Mouse (Mus musculus) embryonic facial prominence, embryonic 14.5 days (tissue): ENCODE data around the gene Csde1. TPM values are rescaled to one million over a fixed set of nuclear protein-coding genes. Genes with fewer than 3 reads are reported as not detected.

Source experiments
- ATAC-seq: fragments of 200-750 bp; cut with Nextera tagmentation; 2 replicates; pipeline ENCODE4 v1.8.0; 2017; ENCODE audit warnings: low read depth, moderate number of reproducible peaks, moderate TSS enrichment
- DNase-seq: peaks from one replicate; pipeline ENCODE4 v3.0.0-alpha.2; 2015; ENCODE audit warnings: low spot score
- H3K27ac ChIP-seq: fragments of 300-500 bp; sonication (generic); replicated peaks from 2 replicates; pipeline ENCODE4 v1.5.1; 2014; ENCODE audit warnings: low read depth, mild to moderate bottlenecking, low read length, moderate library complexity
- H3K27me3 ChIP-seq: fragments of 300-500 bp; sonication (generic); replicated peaks from 2 replicates; pipeline ENCODE4 v1.6.1; 2014; ENCODE audit warnings: low read length; ENCODE audit not compliant: control insufficient read depth, insufficient read depth
- H3K36me3 ChIP-seq: fragments of 300-500 bp; sonication (generic); 2 replicates; pipeline ENCODE4 v1.6.1; 2014; ENCODE audit warnings: low read length, mixed read lengths; ENCODE audit not compliant: control insufficient read depth, insufficient read depth
- H3K4me1 ChIP-seq: fragments of 300-500 bp; sonication (generic); 2 replicates; pipeline ENCODE4 v1.6.1; 2014; ENCODE audit warnings: antibody characterized with exemption, low read length; ENCODE audit not compliant: control insufficient read depth, insufficient read depth
- H3K4me2 ChIP-seq: fragments of 300-500 bp; sonication (generic); 2 replicates; pipeline ENCODE4 v1.6.1; 2014; ENCODE audit warnings: low read depth, mild to moderate bottlenecking, low read length, moderate library complexity, mixed read lengths
- H3K4me3 ChIP-seq: fragments of 300-500 bp; sonication (generic); 2 replicates; pipeline ENCODE4 v1.5.1; 2014; ENCODE audit warnings: low read depth, mild to moderate bottlenecking, low read length
- H3K9ac ChIP-seq: fragments of 300-500 bp; sonication (generic); 2 replicates; pipeline ENCODE4 v1.6.1; 2014; ENCODE audit warnings: low read depth, mild to moderate bottlenecking, low read length, moderate library complexity, mixed read lengths
- H3K9me3 ChIP-seq: fragments of 300-500 bp; sonication (generic); 2 replicates; pipeline ENCODE4 v1.6.1; 2016; ENCODE audit warnings: low read length; ENCODE audit not compliant: control insufficient read depth
- WGBS: fragments of 180-500 bp; shearing (Covaris S2); extraction: QIAGEN DNeasy Blood & Tissue Kit; methylation state at CpG from one replicate; pipeline ENCODE4 v1.1.7; 2014; 5-methylcytosine and 5-hydroxymethylcytosine counted together
- polyA plus RNA-seq: library from polyadenylated mRNA; unstranded; fragments of >200 nt; fragmentation: Nextera tagmentation; extraction: Ambion mirVana; gene quantifications from 2 replicates; pipeline ENCODE4 v1.2.1, GENCODE M21; 2014

Gene Csde1
- polyA plus RNA-seq, 1 experiment from 2014 or later: 335 TPM

DNA sequence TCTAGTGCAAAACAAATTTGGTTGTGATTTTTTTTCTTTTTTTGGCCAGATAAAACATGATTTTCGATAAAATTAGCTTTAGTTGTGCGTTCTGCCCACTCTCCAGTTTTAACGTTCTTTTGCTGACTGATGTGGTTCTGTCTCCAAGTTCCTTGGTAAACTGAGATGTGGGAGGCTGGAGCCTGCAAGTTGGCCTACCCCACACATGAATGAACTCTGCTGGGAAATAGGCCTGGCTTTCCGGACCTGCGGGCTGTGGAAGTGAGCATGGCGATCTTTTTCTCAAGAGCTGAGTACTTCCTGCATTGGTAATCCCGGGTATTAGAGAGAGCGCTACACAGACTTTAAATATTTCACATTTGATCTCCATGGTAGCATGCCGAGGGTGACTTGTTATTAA, 55.6 kb downstream of the Csde1 start:
- no peak for ATAC-seq
- H3K9me3 ChIP-seq: no peaks in the 10 kb centered on the region
- H3K36me3 ChIP-seq: no peaks in the 10 kb centered on the region
- no peak overlapping the region for H3K4me2 ChIP-seq
- no peaks in the 10 kb centered on the region for H3K4me1 ChIP-seq
- no peak overlapping the region for H3K4me3 ChIP-seq
- no peaks in the 10 kb centered on the region for H3K27me3 ChIP-seq
- H3K27ac ChIP-seq: no peak overlapping the region
- 82% methylated on average over 9 of the region's 9 CpGs for WGBS
- DNase-seq: no peak
- no peak overlapping the region for H3K9ac ChIP-seq

DNA sequence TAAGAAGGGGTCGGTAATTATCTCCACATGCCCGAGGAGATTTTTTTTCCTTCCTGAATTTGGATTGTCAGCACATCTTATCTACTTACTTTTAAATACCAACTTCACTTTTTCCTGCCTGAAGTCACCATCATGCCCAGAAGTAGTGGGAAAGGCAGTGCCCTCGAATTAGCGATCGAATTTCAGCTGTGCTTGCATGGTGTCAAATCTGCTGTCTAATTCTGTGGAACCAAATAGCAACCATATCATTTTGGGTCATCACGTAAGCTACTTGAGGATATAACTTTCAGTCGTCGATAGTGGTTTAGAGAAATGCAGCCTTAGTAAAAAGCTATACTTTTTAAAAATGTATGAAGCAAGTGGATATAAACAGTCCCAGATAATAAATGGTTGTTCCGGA, 56.2 kb downstream of the Csde1 start:
- ATAC-seq: no peak

DNA sequence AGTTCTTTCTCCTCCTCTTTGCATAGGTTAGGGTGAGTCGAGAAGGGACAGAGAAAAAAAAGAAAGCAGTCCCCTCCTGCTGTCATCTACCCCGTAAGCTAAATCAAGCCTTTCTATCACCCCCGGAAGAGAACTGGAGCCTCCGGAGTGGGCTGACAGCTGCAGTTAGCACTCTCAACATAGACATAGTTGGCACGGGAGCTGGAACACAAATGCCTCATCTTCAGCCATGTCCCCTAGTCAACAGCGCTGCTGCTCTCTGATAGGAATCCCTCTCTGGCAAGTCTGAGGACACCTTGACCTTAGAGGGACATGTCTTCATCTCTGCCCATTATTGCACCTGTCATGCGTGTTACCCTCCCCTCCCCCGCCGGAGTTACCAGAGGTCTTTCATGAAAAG, 59.1 kb downstream of the Csde1 start:
- Histone ChIP-seq H3K4me1 (no peaks in the 10 kb centered on the region), H3K36me3 (no peaks in the 10 kb centered on the region), H3K27me3 (no peaks in the 10 kb centered on the region), H3K4me3 (no peak overlapping the region), H3K9me3 (no peaks in the 10 kb centered on the region), H3K4me2 (no peak overlapping the region), H3K27ac (no peak overlapping the region), H3K9ac (no peak overlapping the region)
- no peak for ATAC-seq
- WGBS: 87% methylated on average over 8 of the region's 9 CpGs
- no peak for DNase-seq

More for the DNA sequence above, 56.2 kb downstream of the Csde1 start:
- Histone ChIP-seq H3K4me3 (no peak overlapping the region), H3K4me1 (no peaks in the 10 kb centered on the region), H3K27ac (no peak overlapping the region), H3K36me3 (no peaks in the 10 kb centered on the region), H3K9me3 (no peaks in the 10 kb centered on the region), H3K27me3 (no peaks in the 10 kb centered on the region), H3K4me2 (no peak overlapping the region), H3K9ac (no peak overlapping the region)
- WGBS: 84% methylated on average over 9 of the region's 9 CpGs
- DNase-seq: no peak

DNA sequence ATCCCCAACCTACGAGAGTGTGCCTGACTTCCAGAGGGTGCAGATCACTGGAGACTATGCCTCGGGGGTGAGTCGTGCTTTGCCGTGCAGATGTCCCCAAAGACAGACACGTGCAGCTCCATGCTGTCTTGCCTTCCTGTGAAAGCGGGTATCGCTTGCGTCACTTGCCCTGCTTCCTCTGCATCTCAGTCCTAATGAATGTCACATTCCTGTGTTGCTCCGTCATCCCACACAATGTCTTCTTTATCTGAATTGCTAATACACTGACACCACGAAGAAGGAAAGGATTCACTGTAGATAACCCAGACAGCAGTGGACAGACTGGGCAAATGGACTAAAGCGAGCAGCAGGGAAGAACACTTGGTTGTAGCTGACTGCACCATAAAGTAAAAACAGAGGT, 60.8 kb downstream of the Csde1 start:
- no peak for ATAC-seq
- no peak for DNase-seq
- Histone ChIP-seq H3K4me2 (no peak overlapping the region), H3K36me3 (no peaks in the 10 kb centered on the region), H3K9me3 (no peaks in the 10 kb centered on the region), H3K9ac (no peak overlapping the region), H3K27ac (no peak overlapping the region), H3K4me3 (no peak overlapping the region), H3K27me3 (no peaks in the 10 kb centered on the region), H3K4me1 (no peaks in the 10 kb centered on the region)
- WGBS: 49% methylated on average over 11 of the region's 11 CpGs

DNA sequence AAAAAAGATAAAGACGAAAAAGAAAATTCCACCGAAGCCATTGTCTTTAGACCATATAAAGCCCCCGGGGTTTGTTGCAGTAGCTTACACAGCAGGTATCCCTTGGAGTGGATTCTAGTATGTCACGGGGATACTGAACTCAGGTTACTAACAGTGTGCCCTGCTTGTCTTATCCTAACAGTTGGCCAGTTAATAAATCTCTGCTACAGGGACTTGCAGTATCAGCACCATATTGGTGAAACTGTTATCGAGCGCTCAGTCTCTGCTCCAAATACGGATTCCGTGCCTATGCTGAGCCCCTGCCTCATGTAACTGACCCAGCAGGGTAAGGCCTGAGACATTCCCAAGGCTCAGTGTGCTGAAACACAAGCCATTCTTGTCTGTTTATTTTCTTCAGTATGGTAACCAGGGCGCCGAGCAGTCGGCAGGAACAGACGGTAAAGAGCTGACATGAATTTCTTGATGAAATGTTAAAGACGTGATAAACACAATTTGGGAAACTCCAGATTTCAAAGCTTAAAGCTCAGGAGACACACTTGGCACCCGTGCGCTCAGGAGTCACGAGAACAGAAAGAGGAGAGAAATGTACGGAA, 61.7 kb downstream of the Csde1 start:
- ATAC-seq (no peak), DNase-seq (no peak)
- WGBS: 78% methylated on average over 17 of the region's 17 CpGs
- H3K27ac ChIP-seq: no peak overlapping the region
- no peaks in the 10 kb centered on the region for H3K4me1 ChIP-seq
- no peak overlapping the region for H3K4me3 ChIP-seq
- H3K36me3 ChIP-seq: no peaks in the 10 kb centered on the region
- H3K9me3 ChIP-seq: no peaks in the 10 kb centered on the region
- H3K9ac ChIP-seq: no peak overlapping the region
- H3K27me3 ChIP-seq: no peaks in the 10 kb centered on the region
- H3K4me2 ChIP-seq: no peak overlapping the region

DNA sequence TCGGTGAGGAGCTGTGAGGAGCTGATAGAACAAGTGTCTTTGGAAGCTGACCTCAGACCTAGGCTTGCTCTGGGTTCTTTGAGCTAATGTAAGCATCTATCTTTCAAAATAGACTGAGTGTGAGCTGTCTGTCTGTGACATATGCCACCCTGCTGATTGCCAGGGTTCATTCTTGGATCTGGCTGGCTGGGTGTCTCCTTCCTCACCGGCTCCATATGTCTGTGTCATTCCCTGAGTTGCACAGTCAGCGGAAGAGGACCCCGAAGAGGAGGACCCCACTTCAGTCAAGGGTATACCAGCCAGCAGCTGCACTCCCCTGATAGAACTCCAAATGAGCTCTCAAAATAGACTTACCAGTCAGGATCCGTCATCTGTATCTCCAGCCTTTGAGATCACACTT, 62.5 kb downstream of the Csde1 start:
- 76% methylated on average over 5 of the region's 5 CpGs for WGBS
- Histone ChIP-seq H3K4me2 (no peak overlapping the region), H3K4me1 (no peaks in the 10 kb centered on the region), H3K9me3 (no peaks in the 10 kb centered on the region), H3K4me3 (no peak overlapping the region), H3K27ac (no peak overlapping the region), H3K27me3 (no peaks in the 10 kb centered on the region), H3K36me3 (no peaks in the 10 kb centered on the region), H3K9ac (no peak overlapping the region)
- ATAC-seq: no peak; the same call in 1 of the 2 replicates
- DNase-seq: peak; percentile 17

DNA sequence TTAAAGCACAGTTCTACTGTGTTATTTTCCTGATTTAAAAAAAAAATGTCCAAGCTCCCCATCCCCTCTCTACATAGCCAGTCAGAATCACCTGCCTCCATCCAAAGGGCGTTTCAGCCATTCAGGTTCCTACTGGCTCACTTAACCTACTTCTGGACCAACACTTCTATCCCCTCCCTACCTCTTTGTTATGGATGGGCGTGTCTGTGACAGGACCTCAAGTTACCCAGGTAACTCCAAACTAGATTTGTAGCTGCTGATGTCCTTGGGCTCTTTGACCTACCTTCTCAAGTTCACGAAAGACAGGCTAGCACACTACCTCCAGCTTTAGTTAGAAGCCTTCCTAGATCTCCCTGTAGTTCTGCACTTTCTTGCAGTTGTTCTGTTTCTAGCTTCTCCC, 65.8 kb downstream of the Csde1 start:
- WGBS: 79% methylated on average over 3 of the region's 3 CpGs
- H3K9me3 ChIP-seq: no peaks in the 10 kb centered on the region
- H3K9ac ChIP-seq: no peak overlapping the region
- no peak overlapping the region for H3K4me2 ChIP-seq
- no peak for ATAC-seq
- no peak overlapping the region for H3K27ac ChIP-seq
- no peak overlapping the region for H3K4me3 ChIP-seq
- no peaks in the 10 kb centered on the region for H3K4me1 ChIP-seq
- no peaks in the 10 kb centered on the region for H3K36me3 ChIP-seq
- H3K27me3 ChIP-seq: no peaks in the 10 kb centered on the region
- no peak for DNase-seq

DNA sequence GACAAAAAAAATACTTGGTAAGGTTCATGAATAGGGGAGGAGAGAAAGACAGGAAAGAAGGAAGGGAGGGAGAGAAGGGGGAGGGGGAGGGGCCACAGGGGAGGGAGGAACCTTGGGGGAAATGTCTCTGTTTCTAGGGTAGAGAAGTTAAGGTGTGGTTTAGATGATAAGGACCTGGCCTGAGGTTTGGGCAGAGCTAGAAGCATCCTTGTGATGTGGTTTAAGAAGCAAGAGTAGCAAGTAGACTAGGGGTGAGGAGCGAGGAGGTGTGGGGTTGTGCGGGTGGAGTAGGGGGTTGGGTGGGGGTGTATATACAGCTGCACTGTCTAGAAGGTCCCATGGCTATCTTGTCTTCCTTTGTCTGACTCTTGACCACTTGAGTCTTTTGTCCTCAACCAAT, 71.5 kb downstream of the Csde1 start:
- no peak overlapping the region for H3K4me3 ChIP-seq
- ATAC-seq: no peak

DNA sequence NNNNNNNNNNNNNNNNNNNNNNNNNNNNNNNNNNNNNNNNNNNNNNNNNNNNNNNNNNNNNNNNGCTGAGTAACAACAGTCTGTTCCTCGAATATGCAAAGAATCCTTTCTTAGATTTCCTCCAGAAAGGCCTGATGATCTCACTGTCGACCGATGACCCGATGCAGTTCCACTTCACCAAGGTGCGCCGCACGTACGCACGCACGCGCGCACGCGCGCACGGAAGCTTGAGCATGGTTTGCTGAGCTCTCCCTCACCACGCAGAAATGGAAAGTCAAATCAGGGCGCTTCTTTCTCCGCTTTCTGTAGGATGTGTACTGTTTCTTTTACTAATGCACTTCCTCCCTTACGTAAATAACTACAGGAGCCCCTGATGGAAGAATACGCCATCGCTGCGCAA, 78.4 kb downstream of the Csde1 start:
- H3K27me3 ChIP-seq: no peaks in the 10 kb centered on the region
- no peak overlapping the region for H3K4me2 ChIP-seq
- DNase-seq (no peak), ATAC-seq (no peak)
- H3K9me3 ChIP-seq: no peaks in the 10 kb centered on the region
- WGBS: 77% methylated on average over 23 of the region's 23 CpGs
- H3K4me3 ChIP-seq: no peak overlapping the region
- H3K4me1 ChIP-seq: no peaks in the 10 kb centered on the region
- no peak overlapping the region for H3K9ac ChIP-seq
- H3K36me3 ChIP-seq: no peaks in the 10 kb centered on the region
- H3K27ac ChIP-seq: no peak overlapping the region

More for the DNA sequence above, 71.5 kb downstream of the Csde1 start:
- Histone ChIP-seq H3K27me3 (no peaks in the 10 kb centered on the region), H3K4me2 (no peak overlapping the region), H3K4me1 (no peaks in the 10 kb centered on the region), H3K27ac (no peak overlapping the region), H3K9ac (no peak overlapping the region), H3K36me3 (no peaks in the 10 kb centered on the region), H3K9me3 (no peaks in the 10 kb centered on the region)
- no peak for DNase-seq
- WGBS: 100% methylated on average over 2 of the region's 2 CpGs
